Mouse (Mus musculus): ENCODE measurements around the gene Vkorc1l1.

GRCm38 (mm10) chr5:129978608-129979007, 36.8 kb downstream of the Vkorc1l1 start:
- TF ChIP-seq EP300 (IDR thresholded peaks at IDR 0.05) (no peak), CTCF (IDR thresholded peaks at IDR 0.05) (no peak)

Measured in lung, postnatal 0 days (tissue).